Mouse (Mus musculus) urinary bladder, postnatal 14 days (tissue): ENCODE results near the gene Acsbg2.
A peak's percentile ranks its signal among the peaks of the same experiment; 100 is the strongest.

Experiments used
- DNase-seq: peaks from one replicate; pipeline ENCODE4 v3.0.0; 2021; ENCODE audit warnings: low spot score

Gene Acsbg2

GRCm38 (mm10) chr17:56871767-56872166, 2.5 kb downstream of the Acsbg2 start:
- DNase-seq = no peak

- no peak for DNase-seq
Observed at GRCm38 (mm10) chr17:56870287-56870953, 3.8 kb downstream of the Acsbg2 start.

- no peak for DNase-seq
Observed at GRCm38 (mm10) chr17:56869481-56869977, 4.7 kb downstream of the Acsbg2 start.

- no peak for DNase-seq
Observed at GRCm38 (mm10) chr17:56866071-56866470, 8.2 kb downstream of the Acsbg2 start.

- no peak for DNase-seq
Observed at GRCm38 (mm10) chr17:56861197-56861596, 13.1 kb downstream of the Acsbg2 start.

- DNase-seq = peak; percentile 25
Observed at GRCm38 (mm10) chr17:56858922-56859321, 15.3 kb downstream of the Acsbg2 start.

GRCm38 (mm10) chr17:56858216-56858615, 16.0 kb downstream of the Acsbg2 start:
- peak; percentile 74 for DNase-seq

GRCm38 (mm10) chr17:56855421-56855820, 18.8 kb downstream of the Acsbg2 start:
- no peak for DNase-seq

GRCm38 (mm10) chr17:56851167-56851566, 23.1 kb downstream of the Acsbg2 start:
- DNase-seq = no peak

GRCm38 (mm10) chr17:56849710-56850109, 24.5 kb downstream of the Acsbg2 start:
- DNase-seq = no peak

- DNase-seq = no peak
Observed at GRCm38 (mm10) chr17:56848785-56849184, 25.5 kb downstream of the Acsbg2 start.

GRCm38 (mm10) chr17:56843678-56844077, 30.6 kb downstream of the Acsbg2 start:
- DNase-seq = no peak

- DNase-seq = no peak
Observed at GRCm38 (mm10) chr17:56842173-56842572, 32.1 kb downstream of the Acsbg2 start.

GRCm38 (mm10) chr17:56840524-56840923, 33.7 kb downstream of the Acsbg2 start:
- no peak for DNase-seq

- no peak for DNase-seq
Observed at GRCm38 (mm10) chr17:56836336-56836735, 37.9 kb downstream of the Acsbg2 start.

GRCm38 (mm10) chr17:56833381-56833780, 40.9 kb downstream of the Acsbg2 start:
- no peak for DNase-seq

- no peak for DNase-seq
Observed at GRCm38 (mm10) chr17:56832918-56833317, 41.3 kb downstream of the Acsbg2 start.

GRCm38 (mm10) chr17:56831111-56831816, 43.0 kb downstream of the Acsbg2 start:
- DNase-seq = peak; percentile 99

- no peak for DNase-seq
Observed at GRCm38 (mm10) chr17:56830411-56831110, 43.7 kb downstream of the Acsbg2 start, which contains the start of gene Rfx2. Gene Rfx2, minus strand, starts transcription at chr17:56831013.

GRCm38 (mm10) chr17:56829795-56830194, 44.5 kb downstream of the Acsbg2 start:
- peak; percentile 33 for DNase-seq

- no peak for DNase-seq
Observed at GRCm38 (mm10) chr17:56829171-56829570, 45.1 kb downstream of the Acsbg2 start.

GRCm38 (mm10) chr17:56826718-56827117, 47.5 kb downstream of the Acsbg2 start:
- no peak for DNase-seq

GRCm38 (mm10) chr17:56823352-56823751, 50.9 kb downstream of the Acsbg2 start:
- DNase-seq = no peak
